Mouse (Mus musculus): ENCODE measurements around the gene Nde1. TPM values are rescaled to one million over a fixed set of nuclear protein-coding genes. Genes with fewer than 3 reads are reported as not detected.

Gene Nde1
- 28.0 and 30.0 TPM in 2 replicates for polyA plus RNA-seq (2012; rRNA removed)

DNA sequence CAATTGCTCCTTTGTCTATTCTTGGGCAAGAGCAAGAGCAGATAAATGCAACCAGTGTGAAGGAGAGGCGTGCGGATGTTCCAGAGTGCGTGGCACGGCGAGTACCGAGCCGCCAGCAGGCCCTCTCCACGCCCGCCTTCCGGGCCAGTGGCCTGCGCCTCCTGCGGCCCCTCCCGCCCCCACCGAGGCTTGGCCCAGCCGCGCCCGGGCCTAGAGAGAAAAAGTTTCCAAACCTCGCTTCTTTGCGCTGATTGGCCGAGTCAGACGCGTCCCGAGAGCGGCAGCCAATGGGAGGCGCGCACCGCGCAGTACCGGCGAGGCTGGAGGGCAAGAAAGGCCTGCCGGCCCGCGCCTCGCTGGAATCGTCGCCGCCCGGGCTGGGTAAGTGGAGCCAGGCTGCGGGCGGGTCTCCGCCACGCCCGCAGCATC is at the start of gene Nde1, which contains the start of gene Marf1:
Nde1 (plus strand) TSS at position 288 of the 429 bp plus-strand sequence.
Marf1 (minus strand) TSS at position 364 of the 429 bp plus-strand sequence.
- Histone ChIP-seq H3K27ac (ENCODE audit: insufficient read depth, low read length) (peak within 1 kb of the TSS; percentile 80), H3K4me3 (ENCODE audit: insufficient read depth, low read length) (peak within 1 kb of the TSS; percentile 50), H3K4me1 (ENCODE audit: control insufficient read depth, insufficient read depth, low read length) (peaks cover 2% of the 10 kb centered on the region; the same call in 1 of the 2 replicates)
- TF ChIP-seq CTCF (IDR thresholded peaks at IDR 0.05; ENCODE audit: extremely low read depth, insufficient read depth, low read length) (no peak), POLR2A (IDR thresholded peaks at IDR 0.05; ENCODE audit: extremely low read depth, insufficient read depth, low read length) (no peak)

DNA sequence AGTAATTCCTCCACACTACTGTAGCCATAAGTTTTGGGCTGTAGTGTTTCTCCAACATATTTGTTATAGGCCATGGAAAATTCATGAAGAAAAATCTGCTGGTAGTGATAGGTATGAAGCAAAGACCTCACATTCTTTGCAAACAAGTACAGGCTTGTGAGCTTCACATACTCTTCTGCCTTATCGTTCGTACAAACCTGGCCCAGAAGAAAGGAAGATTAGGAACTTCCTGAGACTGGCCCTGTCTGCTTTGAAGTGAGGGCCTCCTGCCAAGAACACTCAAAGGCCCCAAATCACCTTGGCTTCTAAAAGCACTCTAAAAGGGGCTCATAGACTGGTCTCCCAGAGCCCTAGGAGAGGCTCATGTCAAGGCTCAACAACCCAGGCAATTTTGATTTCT is 45.8 kb upstream of the Nde1 start:
- TF ChIP-seq CTCF (IDR thresholded peaks at IDR 0.05; ENCODE audit: extremely low read depth, insufficient read depth, low read length) (no peak), POLR2A (IDR thresholded peaks at IDR 0.05; ENCODE audit: extremely low read depth, insufficient read depth, low read length) (no peak)
- Histone ChIP-seq H3K4me3 (ENCODE audit: insufficient read depth, low read length) (no peak overlapping the region), H3K27ac (ENCODE audit: insufficient read depth, low read length) (no peak overlapping the region), H3K4me1 (ENCODE audit: control insufficient read depth, insufficient read depth, low read length) (no peaks in the 10 kb centered on the region)

GRCm38 (mm10) chr16:14120941-14121340 is 42.1 kb upstream of the Nde1 start:
- Histone ChIP-seq H3K4me3 (ENCODE audit: insufficient read depth, low read length) (no peak overlapping the region), H3K27ac (ENCODE audit: insufficient read depth, low read length) (no peak overlapping the region), H3K4me1 (ENCODE audit: control insufficient read depth, insufficient read depth, low read length) (no peaks in the 10 kb centered on the region; the same call in 1 of the 2 replicates)
- TF ChIP-seq POLR2A (IDR thresholded peaks at IDR 0.05; ENCODE audit: extremely low read depth, insufficient read depth, low read length) (no peak), CTCF (IDR thresholded peaks at IDR 0.05; ENCODE audit: extremely low read depth, insufficient read depth, low read length) (no peak)

- Histone ChIP-seq H3K4me1 (ENCODE audit: control insufficient read depth, insufficient read depth, low read length) (no peaks in the 10 kb centered on the region; the same call in 1 of the 2 replicates), H3K4me3 (ENCODE audit: insufficient read depth, low read length) (no peak overlapping the region), H3K27ac (ENCODE audit: insufficient read depth, low read length) (no peak overlapping the region)
- TF ChIP-seq POLR2A (IDR thresholded peaks at IDR 0.05; ENCODE audit: extremely low read depth, insufficient read depth, low read length) (no peak), CTCF (IDR thresholded peaks at IDR 0.05; ENCODE audit: extremely low read depth, insufficient read depth, low read length) (no peak)
Measured at GRCm38 (mm10) chr16:14121563-14121962, 41.5 kb upstream of the Nde1 start.

DNA sequence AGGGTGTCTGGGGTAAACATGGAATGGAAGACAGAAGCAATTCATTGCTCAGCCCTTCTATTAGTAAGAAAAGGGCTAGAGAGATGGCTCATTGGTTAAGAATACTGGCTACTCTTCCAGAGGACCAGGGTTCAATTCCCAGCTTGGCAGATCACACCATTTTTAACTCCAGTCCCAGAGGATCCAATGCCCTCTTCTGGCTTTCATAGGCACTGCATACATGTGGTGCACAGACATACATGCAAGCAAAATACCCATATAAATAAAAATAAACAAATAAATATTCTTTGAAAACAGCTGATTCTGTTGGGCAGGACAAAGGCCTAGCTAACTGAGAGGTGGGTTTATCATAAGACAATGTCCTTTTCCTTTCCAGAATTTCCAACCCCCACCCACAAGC is 40.5 kb upstream of the Nde1 start:
- no peak overlapping the region for H3K4me3 ChIP-seq (ENCODE audit: insufficient read depth, low read length)
- TF ChIP-seq POLR2A (IDR thresholded peaks at IDR 0.05; ENCODE audit: extremely low read depth, insufficient read depth, low read length): no peak
- no peak for TF ChIP-seq CTCF (IDR thresholded peaks at IDR 0.05; ENCODE audit: extremely low read depth, insufficient read depth, low read length)
- H3K27ac ChIP-seq (ENCODE audit: insufficient read depth, low read length): peak overlapping the region; percentile 45; the same call in 1 of the 2 replicates
- H3K4me1 ChIP-seq (ENCODE audit: control insufficient read depth, insufficient read depth, low read length): no peaks in the 10 kb centered on the region; the same call in 1 of the 2 replicates

DNA sequence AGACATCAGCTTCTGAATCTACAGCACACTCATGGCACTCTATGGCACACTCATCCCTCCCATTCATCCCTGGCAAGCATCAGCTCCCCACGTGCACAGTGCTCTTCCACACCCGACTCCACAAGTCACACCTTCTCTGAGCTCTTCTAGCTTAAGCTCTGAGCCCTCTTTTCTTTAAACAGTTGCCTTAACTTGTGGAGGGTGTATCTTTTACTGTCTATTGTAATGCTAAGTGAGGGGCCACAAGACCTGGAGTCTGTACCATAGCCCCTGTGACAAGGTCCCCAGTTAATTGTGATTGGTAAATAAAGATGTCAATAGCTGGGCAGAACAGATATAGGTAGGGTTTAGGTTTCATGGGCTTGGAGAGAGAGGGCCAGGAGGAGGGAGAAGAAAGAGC is 39.2 kb upstream of the Nde1 start:
- H3K4me1 ChIP-seq (ENCODE audit: control insufficient read depth, insufficient read depth, low read length): no peaks in the 10 kb centered on the region; the same call in 1 of the 2 replicates
- H3K4me3 ChIP-seq (ENCODE audit: insufficient read depth, low read length): no peak overlapping the region
- TF ChIP-seq POLR2A (IDR thresholded peaks at IDR 0.05; ENCODE audit: extremely low read depth, insufficient read depth, low read length): no peak
- TF ChIP-seq CTCF (IDR thresholded peaks at IDR 0.05; ENCODE audit: extremely low read depth, insufficient read depth, low read length): no peak
- no peak overlapping the region; the same call in 1 of the 2 replicates for H3K27ac ChIP-seq (ENCODE audit: insufficient read depth, low read length)

GRCm38 (mm10) chr16:14124709-14125108 is 38.4 kb upstream of the Nde1 start:
- TF ChIP-seq POLR2A (IDR thresholded peaks at IDR 0.05; ENCODE audit: extremely low read depth, insufficient read depth, low read length) (no peak), CTCF (IDR thresholded peaks at IDR 0.05; ENCODE audit: extremely low read depth, insufficient read depth, low read length) (no peak)
- no peaks in the 10 kb centered on the region; the same call in 1 of the 2 replicates for H3K4me1 ChIP-seq (ENCODE audit: control insufficient read depth, insufficient read depth, low read length)
- no peak overlapping the region for H3K27ac ChIP-seq (ENCODE audit: insufficient read depth, low read length)
- no peak overlapping the region for H3K4me3 ChIP-seq (ENCODE audit: insufficient read depth, low read length)

GRCm38 (mm10) chr16:14125253-14125652 is 37.8 kb upstream of the Nde1 start:
- Histone ChIP-seq H3K27ac (ENCODE audit: insufficient read depth, low read length) (no peak overlapping the region), H3K4me1 (ENCODE audit: control insufficient read depth, insufficient read depth, low read length) (no peaks in the 10 kb centered on the region; the same call in 1 of the 2 replicates), H3K4me3 (ENCODE audit: insufficient read depth, low read length) (no peak overlapping the region)
- no peak for TF ChIP-seq POLR2A (IDR thresholded peaks at IDR 0.05; ENCODE audit: extremely low read depth, insufficient read depth, low read length)
- TF ChIP-seq CTCF (IDR thresholded peaks at IDR 0.05; ENCODE audit: extremely low read depth, insufficient read depth, low read length): no peak

DNA sequence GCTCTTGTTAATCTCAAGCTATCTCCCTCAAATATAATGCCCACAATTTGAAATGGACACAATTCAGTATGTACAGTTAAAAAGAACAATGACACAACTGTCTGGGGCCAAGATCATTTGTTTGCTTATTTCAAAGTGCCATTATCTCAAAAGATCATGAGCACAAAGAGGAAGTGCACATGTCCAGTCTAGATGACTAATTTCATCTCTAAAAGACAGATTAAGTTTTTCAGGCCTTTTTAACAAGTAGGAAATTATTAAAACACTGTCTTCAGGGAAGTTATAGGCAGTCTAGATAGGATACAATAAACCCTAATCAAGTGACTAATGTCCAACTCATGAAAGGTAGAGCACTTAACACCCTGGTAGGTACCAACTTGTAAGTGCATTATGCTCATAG is 34.1 kb upstream of the Nde1 start:
- TF ChIP-seq POLR2A (IDR thresholded peaks at IDR 0.05; ENCODE audit: extremely low read depth, insufficient read depth, low read length) (no peak), CTCF (IDR thresholded peaks at IDR 0.05; ENCODE audit: extremely low read depth, insufficient read depth, low read length) (no peak)
- no peaks in the 10 kb centered on the region; the same call in 1 of the 2 replicates for H3K4me1 ChIP-seq (ENCODE audit: control insufficient read depth, insufficient read depth, low read length)
- H3K27ac ChIP-seq (ENCODE audit: insufficient read depth, low read length): no peak overlapping the region
- no peak overlapping the region for H3K4me3 ChIP-seq (ENCODE audit: insufficient read depth, low read length)

DNA sequence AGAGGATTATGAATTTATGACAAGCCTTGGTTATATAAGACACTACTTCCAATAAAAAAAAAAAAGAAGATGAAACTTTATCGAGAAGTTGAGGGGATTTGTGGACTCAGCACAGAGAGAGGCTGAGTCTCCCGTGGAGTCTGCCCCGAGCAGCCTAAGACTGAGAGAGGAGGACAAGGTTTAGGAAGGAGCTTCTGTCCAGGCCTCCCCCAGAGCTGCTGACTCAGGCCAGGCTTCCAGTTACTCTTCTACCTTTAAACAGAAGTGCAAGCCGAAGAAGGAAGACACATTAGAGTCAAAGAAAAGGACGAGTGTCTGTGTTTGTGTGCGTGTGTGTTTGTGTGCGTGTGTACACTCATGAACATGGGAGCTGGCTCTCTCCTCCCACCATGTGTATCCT is 32.3 kb upstream of the Nde1 start:
- Histone ChIP-seq H3K27ac (ENCODE audit: insufficient read depth, low read length) (no peak overlapping the region), H3K4me1 (ENCODE audit: control insufficient read depth, insufficient read depth, low read length) (no peaks in the 10 kb centered on the region), H3K4me3 (ENCODE audit: insufficient read depth, low read length) (no peak overlapping the region)
- TF ChIP-seq CTCF (IDR thresholded peaks at IDR 0.05; ENCODE audit: extremely low read depth, insufficient read depth, low read length) (no peak), POLR2A (IDR thresholded peaks at IDR 0.05; ENCODE audit: extremely low read depth, insufficient read depth, low read length) (no peak)

Measured in cortical plate, adult 2 months (tissue).